Mouse (Mus musculus) G1E (cell line): ENCODE measurements at regions not wholly inside any gene's neighbourhood (a gene's known extent, or its start where the extent isn't known, plus 50 kb on each side); places are given as distances from the start of the nearest gene placed in this dataset.

Experiments used
- CTCF ChIP-seq: IDR thresholded peaks from 2 replicates; pipeline ENCODE4 v1.5.1; 2012; ENCODE audit warnings: low read depth, low read length, inconsistent platforms, mixed read lengths
- GATA1 ChIP-seq: IDR thresholded peaks from 2 replicates; pipeline ENCODE4 v1.6.1; 2012; ENCODE audit warnings: borderline replicate concordance, low read length, inconsistent platforms, mixed read lengths
- POLR2AphosphoS5 ChIP-seq: IDR thresholded peaks from 2 replicates; pipeline ENCODE4 v1.6.1; 2012; ENCODE audit warnings: low read depth, low read length, inconsistent platforms; ENCODE audit not compliant: insufficient replicate concordance

- TF ChIP-seq GATA1 (no peak), CTCF (no peak), POLR2AphosphoS5 (no peak)
Measured at GRCm38 (mm10) chr15:63692491-63693295, 152.3 kb downstream of the Gsdmc2 start.
